Mouse (Mus musculus) spleen, postnatal 10 days (tissue): ENCODE results near the gene Lemd1.

Experiments used
- DNase-seq, 2 experiments: peaks; one replicate each; pipeline ENCODE4 v3.0.0; 2021 to 2022; ENCODE audit warnings: low spot score in 2 of 2

Lemd1 gene

DNA sequence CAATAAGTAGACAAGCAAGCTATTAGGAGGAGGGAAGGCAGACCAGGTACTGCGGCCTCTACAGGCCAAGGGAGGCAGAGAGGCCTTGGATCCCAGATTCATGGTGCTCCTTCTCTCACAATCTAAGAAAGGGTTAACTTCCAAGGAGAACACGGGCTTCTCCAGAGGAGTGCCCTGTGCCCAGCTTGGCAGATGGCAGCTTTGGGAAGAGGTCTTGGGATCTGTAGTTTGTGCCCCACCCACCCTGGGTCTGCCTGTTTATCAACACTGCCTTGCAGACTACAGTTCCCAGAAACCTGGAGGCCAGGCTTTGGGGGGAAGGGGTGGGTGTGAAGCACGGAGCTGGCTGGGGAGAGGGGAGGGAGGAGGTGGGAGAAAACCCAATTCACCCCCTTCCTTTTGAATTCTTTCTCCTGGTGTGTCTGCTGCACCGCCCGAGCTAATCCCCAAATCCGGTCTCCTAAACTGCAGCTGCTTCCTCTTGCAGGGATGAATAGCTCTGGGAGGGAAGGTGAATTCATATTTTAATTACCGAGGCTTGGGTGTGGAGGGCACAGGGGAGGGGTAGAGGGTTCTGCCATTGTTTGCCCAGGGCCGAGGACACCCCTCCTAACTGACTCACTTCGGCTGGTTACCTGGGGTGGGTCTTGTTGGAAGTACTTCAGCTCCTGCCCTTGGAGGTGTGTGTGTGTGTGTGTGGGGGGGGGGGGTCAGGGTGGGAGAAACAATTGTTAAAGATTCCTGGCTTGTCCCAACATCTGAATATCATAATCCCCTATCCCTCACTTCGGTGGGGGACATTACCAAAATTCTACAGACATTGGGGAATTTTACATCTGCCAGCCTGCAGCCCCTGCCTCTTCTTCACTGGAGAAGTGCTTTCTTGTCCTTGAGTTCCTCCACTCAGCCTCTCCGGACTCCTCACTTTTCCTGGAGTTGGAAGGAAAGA lies 9.6 kb downstream of the Lemd1 start:
- peak in 1 of 2 experiments; percentile 8 for DNase-seq

DNA sequence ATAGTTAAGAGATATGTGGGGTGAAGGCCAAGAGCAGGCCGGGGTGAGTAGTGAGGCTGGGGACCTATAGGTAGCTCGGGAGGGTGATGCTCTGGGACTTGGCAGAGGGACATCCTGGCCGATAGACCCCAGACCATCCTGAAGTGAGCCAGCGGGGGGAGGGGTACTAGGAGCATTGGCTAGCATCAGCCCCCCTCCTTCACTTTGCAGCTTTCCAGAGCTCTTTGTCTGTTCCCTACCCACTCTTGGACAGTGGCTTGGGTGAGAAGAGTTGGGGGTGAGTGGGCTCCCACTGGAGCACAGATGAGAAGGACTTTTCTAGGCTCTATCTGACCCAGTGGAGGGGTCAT lies 10.3 kb downstream of the Lemd1 start:
- DNase-seq, result peak in 1 of 2 experiments; percentile 10

DNA sequence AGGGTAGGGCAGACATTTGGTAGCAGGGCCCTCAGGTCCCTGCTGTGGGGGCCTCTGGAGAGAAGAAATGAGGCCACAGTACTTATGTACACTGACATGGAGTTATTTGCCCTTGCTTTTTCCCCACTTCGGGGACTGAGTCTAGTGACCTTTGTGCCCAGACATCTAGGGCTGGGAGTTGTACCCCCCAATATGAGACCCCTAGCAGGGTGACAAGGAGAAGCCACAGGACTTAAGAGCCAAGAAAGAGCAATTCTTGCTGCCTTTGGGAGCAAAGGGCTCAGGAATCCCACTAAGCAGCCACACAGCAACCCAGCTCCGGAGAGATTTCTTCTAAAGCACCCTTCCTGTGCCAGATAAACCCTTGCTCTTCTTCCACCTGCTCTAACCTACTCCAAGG lies 10.7 kb downstream of the Lemd1 start:
- DNase-seq, result no peak

DNA sequence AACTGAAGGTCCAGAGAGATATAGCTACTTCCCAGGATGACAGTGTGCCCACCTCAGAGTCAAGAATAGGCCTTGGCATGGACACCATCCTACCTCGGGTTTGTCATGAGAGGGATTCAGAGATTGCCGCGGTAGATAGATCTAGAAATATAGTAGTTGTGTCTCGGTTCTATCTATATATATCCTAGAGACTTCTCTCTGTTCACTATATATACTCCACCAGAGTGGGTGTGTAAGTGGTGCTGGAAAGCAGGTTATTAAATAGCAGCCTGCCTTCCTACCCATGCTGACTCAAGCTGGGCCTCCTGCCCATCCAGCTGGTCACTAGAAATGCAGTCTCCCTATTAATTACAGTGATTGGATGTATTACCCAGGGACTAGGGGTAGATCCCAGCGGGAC lies 11.5 kb downstream of the Lemd1 start:
- no peak for DNase-seq

DNA sequence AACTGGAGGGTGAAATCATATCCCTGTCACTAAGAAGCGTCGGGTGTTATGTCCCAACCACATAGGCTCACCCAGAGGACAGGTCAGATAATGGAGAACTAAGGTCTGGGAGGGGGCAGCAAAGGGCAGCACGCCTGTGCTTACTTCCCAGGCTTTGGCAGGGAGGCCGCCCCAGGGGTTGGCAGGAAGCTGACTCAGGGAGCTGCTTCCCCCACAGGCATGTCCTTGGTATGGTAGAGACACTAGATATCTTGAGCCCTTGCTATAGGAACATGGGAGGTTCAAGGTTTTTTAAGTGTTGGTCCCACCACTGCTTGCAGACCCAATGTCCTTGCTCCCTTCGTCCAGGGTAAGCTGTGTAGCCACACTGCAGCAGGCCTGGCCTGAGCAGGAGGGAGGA lies 14.7 kb downstream of the Lemd1 start:
- no peak for DNase-seq

DNA sequence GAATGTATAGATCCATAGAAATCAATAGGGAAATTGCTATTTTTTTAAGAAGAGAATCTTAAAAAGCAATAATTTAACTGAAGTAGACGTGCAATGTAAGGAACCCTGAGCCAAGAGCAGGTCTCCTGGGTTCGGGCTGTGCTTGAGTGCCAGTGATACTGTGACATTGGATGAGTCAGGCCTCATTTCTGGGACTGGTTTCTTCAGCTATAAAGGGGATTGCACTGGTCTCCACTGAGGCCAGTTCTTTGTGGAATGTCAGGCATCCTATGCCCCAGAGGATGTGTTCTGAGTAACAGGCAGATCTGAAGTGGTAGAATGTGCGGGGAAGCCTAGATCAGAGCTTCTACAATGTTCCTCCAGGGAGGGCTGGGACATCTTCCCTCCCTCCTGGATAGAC lies 15.6 kb downstream of the Lemd1 start:
- DNase-seq, result no peak

DNA sequence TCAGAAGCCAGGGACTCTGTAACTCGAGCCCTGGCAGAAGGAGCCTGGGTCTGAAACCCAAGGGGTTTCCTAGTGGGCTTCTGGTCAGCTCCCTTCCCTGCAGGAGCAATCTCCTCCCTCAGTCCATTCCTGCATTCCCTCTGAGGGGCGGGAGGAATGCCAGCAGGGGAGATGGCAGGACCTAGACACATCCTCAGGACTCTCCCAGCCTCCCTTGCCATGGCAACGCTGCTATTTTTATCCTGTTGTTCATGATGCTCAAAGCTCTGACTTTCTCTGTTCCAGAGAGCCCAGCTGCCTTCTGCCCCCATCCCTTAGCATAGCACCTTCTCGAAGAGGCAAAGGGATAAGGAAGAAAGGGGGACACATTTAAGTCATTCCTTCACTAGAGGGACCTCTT lies 16.9 kb downstream of the Lemd1 start:
- no peak for DNase-seq

DNA sequence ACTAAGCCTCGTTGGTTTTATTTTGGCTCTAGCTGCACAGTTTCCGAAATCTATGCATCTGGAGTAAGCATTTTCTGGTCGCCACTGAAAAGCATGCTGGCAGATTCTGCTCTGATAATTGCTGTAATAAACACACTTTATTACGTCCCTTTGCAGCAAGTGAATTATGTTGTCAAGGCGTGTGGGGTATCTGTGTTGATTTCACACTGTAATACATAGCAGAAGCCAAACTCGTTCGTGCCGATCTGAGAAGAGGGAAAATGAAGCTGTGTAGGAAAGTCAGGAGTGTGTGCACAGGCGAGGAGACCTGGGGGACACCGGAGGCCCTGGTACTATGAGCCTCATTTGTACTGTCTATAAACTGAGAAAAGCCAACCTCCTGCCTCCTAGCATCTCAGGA lies 18.2 kb downstream of the Lemd1 start:
- DNase-seq, result no peak

DNA sequence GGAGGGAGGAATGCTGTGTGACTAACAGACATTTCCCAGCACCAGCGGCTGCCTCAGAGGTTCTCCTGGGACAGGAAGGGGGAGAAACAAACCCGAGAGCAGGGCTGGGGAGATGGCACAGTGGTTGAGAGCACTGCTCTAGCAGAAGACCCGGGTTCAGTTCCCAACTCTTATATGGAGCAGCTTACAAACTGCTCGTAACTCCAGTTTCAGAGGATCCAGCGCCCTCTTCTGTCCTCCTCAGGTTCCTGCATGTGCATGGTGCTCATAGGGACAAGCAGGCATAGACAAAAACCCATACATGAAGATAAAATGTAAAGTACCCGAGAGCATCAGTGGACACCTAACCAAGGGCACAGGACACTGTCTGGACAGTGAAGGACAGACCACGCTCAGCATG lies 19.7 kb downstream of the Lemd1 start:
- peak in 1 of 2 experiments; percentile 48 for DNase-seq

DNA sequence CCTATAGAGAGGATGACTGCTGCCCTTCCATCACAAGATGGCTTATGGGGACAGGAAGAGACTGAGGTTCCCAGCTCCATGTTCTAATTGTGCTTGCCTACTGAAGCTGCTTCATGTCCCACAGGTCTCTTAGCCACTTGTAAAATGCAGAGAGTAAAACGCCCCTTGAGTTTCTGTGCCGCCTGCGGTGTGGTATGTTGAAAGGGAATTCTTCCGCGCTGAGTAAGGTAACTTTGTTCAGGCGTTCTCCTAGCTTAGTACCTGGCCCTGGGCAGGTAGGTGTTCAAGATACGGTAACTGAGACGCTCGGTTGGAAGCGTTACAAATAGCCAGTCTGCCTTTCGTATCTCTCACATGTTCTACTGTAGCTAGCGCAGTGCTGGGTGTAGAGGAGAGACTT lies 20.4 kb downstream of the Lemd1 start:
- DNase-seq, result no peak

DNA sequence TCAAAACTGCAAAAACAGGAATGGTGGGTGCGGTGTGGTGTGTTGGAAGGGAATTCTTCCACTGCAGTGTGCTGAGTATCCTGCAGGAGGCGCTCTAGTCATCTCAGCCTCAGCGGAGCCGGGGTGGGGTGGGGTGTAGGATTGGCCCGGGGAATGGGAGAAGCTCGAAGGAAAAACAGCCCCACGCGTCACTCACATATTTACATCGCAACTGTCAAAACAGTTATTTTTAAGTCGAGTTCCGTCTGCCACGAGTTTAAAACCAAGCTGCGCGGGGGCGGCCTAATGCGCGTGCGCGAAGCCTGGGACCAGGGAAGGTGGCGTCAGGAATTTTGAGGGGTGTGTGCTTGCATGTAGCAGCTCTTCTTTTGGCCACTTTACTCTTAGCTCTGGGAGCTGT lies 21.0 kb downstream of the Lemd1 start:
- peak in 1 of 2 experiments; percentile 55 for DNase-seq

DNA sequence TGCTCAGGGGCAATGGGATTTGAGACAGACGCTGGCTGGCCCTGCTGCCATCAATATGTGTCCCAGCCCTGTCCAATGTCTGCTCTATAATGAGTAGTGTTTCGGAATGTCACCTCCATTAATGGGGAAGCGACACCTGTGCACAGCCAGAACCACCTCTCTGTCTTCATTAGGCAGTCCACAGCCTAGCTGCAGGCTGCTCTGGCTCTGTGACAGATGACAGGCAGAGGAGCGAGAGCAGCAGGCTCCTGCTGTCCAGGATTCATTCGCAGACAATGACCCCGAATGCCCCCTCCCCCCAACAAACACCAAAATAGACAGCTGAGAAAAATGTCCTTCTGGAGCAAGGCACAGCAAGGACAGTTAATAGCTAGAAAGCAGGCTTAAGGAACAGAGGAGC lies 21.8 kb downstream of the Lemd1 start:
- no peak for DNase-seq

DNA sequence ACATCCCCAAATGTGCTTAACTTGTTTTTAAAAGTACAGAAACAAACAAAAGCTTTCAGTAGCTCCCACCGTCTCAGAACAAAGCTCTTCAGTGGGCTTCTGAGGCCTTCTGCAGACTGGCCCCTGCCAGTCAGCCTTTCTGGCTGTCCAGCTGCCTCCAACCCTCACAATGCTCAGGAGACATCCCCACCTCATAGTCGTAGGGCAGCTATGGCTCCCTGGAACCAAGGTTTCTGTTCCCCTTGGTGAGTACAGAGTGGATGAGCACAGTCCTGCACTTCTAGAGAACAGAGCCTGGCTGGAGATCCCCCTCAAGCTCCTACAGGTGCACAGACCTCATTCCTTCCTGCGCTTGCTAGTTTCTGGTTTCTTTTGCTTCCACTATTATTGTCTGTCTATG lies 25.0 kb downstream of the Lemd1 start:
- no peak for DNase-seq

DNA sequence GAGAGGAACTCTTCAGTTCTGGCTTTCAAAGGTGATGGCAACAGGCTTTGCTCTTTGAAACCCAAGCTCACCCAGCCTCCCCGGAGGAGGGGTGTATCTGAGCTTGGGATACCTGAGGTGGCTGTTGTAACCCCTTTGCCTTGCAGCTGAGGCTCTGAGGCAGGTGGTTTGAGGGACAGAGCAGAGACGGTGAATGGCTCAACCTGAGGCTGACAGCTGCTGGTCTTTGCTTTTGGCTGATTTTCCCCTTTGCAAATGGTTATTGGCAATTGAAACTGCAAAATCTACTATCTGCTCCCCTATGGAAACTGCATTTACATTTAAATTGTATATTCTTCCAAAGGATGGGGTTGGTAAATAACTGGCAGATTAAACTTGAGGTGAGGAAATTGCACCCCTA lies 30.4 kb downstream of the Lemd1 start:
- DNase-seq, result no peak

DNA sequence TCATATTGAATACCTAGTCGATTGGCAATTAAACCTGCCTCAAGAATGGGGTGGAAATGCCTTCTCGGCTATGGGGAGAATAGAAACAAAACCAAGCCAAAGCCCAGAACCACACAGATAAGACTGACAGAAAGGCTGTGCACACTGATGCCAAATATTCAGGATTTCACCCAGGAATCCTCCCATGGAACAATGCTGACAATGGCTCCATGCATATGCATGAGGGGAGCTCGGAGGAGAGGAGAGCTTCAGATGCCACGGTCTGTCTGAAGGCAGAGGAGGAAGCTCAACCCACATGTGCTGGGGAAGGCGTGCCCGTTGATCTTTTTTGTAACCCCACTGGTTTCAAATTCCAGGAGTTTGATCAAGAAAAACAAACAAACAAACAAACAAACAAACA lies 30.9 kb downstream of the Lemd1 start:
- no peak for DNase-seq

DNA sequence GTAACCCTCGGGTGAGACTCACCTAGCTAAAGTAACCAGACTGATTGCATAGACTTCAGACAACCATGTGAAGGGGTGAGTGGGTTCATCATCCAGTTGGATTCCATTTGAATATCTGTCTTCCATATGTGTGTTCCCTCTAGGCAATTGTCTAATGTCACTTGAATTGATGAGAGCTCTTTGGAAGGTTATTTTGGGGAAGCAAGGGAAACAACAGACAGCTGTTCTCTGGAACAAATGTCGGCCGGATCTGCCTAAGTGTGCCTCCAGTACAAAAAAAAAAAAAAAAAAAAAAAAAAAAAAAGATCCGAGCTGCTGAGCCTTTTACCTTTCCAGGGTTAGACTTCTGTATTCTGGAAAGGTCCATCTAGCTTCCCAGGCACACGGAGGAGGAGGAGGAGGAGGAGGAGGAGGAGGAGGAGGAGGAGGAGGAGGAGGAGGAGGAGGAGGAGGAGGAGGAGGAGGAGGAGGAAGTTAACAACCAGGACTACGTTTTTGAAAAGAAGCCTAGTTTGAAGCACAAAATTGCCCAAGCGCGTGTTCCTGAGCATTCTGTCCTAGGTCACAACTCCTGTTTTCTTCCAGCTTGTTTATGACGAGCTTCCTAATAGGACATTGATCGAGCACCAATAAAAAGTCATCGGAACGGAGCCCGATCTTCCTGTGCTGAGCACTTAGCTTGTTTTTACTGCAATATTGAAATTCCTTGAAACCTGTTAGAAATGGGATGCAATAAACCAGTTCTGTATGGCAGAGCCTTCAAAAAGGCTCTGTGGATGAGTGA lies 35.3 kb downstream of the Lemd1 start:
- DNase-seq, result no peak

DNA sequence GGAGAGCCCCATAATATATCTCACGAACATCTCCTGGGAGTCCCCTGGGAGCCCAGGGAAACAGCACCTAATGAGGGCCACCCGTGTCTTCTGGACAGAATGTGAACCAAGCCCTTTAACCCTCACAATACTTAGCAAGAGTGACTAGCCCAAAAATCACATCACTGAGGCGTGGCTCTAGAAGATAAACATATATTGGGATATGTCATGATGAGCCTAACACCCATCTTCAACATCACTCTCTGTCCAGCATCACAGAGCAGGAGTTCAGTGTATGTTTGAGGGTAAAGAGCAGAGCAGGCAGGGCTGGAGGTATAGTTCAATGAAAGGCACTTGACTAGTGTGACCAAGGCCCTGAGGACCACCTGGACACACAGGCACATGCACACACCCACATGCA lies 38.4 kb downstream of the Lemd1 start, which contains the start of gene Gm10188:
Gene Gm10188, minus strand, starts transcription at position 101 of the 400 bp plus-strand sequence.
- DNase-seq, result no peak

DNA sequence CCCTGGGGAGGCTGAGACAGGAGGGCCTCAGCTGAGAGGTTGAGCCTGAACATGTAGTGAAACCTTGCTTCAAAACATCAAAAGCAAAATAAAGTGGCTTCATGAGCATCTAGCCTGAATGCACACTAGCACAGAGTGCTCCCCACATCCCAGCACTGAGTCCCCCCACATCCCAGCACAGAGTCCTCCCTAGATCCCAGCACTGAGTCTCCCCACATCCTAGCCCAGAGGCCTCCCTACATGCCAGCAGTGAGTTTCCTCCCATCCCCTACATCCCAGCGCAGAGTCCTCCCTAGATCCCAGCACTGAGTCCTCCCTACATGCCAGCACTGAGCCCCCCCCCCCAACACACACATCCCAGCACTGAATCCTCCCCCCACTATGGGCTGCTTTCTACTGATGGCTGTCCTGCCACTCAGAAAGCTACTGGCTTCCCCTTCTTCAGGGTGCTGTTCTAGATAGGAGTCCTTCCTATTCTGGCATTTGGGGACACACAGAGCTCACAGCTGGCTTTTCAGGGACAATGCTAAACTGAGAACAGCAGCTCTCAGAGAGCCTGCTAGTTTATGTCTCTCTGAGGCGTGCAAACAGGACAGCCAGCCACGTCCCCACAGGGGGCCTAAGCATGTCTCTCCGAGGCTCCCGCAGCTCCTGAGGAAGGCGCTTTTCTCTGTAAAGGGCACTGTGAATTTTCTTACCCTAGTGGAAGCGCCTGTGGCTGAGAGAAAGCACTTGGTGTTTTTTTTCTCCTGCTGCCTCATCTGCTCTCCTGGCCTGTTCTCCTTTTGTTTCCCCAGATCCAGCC lies 40.4 kb downstream of the Lemd1 start:
- DNase-seq, result no peak

DNA sequence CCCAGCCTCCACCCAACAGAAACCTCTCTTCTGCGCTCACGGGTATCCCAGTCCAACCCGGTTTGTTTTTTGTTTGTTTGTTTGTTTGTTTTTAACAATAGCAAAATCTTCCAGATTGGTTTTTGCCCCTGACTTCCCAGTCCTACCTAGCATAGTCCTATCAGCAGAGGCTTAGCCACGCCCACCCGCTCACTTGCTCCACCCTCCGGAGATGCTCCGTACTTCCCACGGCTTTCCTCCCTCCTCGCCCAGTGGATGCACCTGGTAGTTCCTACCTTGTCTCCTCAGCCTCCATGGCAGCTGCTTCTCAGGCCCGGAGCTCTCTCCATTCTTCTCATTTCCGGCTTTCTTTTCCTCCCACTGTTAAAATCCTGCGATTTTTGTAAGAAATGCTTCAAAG lies 42.3 kb downstream of the Lemd1 start:
- DNase-seq, result peak in 1 of 2 experiments; percentile 37

DNA sequence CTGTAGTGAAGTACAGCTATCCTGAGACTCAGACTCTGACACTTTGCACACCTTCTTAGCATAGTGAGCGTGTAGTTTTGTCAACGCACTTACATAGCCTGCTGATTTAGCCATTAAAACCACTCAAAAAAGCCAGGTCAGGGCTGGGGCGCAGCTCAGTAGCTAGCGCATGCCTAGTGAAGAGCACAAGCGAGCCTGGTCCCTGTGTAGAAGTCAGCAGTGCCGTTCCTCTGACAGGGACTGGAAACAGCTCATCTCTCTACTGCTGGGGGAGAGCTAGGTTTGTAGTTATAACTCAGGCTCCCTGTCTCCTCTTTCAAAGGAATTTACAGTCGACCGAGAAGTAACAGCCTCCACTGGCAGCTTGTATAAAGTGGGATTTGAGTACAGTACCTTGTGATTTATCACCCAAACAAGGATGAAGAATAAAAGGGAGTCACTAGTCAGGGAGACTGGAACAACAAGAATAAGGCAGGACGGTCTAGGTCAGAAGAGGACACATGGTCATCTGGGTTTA lies 43.6 kb downstream of the Lemd1 start:
- no peak for DNase-seq

DNA sequence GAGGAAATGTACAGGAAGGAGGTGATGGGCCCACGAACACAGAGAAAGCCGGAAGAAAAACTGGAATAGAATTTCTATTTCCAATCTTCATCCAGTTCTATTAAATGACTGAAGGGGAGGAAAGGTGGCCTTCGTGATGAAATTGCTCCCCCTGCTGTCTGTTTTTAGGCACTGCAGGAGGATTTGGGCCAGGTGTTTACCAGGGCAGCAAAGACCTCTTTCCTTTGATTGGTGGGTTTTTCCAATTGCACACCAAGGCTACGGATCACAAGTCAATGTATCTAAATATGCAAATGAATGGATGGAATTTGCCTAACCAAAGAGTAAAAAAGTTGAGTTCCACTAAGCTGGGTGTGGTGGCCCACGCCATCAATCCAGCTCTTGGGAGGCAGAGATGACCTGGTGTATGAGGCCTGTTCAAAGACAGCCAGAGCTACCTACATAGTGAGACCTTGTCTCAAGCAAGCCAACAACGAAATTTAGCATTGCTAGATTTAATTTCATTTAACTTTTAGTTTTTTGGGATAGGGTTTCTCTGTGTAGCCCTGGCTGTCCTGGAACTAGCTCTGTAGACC lies 46.4 kb downstream of the Lemd1 start:
- DNase-seq, result peak; percentile 44 to 65

DNA sequence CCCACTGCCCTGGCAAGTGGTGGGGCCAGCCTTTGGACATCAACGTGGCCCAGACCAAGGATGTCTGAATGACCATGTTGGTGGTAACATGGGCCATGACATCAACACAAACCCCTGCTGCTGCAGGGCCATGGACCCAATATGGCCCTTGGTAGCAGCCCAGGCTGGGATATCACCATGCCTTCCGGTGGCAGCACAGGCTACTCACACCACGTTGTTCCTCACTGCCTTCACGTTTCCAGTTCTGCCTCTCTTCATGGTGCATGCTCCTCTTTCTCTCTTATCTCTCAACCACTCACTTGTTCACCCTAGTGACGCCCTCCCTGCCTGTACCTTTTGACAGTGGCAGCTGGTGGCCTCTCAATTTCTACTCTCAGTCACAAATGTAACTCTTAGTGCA lies 53.8 kb downstream of the Lemd1 start:
- DNase-seq, result no peak
